Mouse (Mus musculus): ENCODE measurements at regions not wholly inside any gene's neighbourhood (a gene's known extent, or its start where the extent isn't known, plus 50 kb on each side); places are given as distances from the start of the nearest gene placed in this dataset.

DNA sequence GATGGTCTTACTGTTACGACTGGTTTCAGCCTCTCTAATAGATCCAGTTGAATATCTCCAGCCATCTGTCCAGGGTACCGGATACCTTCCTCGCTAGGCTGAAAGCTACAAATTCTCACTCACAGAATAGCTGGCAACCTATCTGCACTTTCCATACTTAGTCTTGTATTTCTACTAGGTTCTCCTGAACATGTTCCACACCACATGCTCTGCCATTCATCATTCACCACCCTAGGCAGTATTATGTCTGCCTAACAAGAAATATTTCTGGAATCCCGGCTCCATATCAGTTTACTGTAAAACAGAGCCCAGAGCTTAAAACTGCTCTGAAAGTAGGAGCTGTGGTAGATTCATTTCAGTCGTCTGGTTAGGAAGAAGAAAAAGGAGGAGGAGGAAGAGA, 1224.5 kb upstream of the Lrrc6 start:
- no peak for DNase-seq

- DNase-seq = no peak
Observed at GRCm38 (mm10) chr15:67714203-67714602, 1213.5 kb upstream of the Lrrc6 start.

GRCm38 (mm10) chr15:67686140-67686539, 1185.4 kb upstream of the Lrrc6 start:
- no peak for DNase-seq

GRCm38 (mm10) chr15:67673276-67673675, 1172.6 kb upstream of the Lrrc6 start:
- DNase-seq = no peak

- no peak for DNase-seq
Observed at GRCm38 (mm10) chr15:67636155-67636554, 1135.4 kb upstream of the Lrrc6 start.

- DNase-seq = no peak
Observed at GRCm38 (mm10) chr15:67626704-67627287, 1126.1 kb upstream of the Lrrc6 start.

- DNase-seq = no peak
Observed at GRCm38 (mm10) chr15:67611896-67612295, 1111.2 kb upstream of the Lrrc6 start.

DNA sequence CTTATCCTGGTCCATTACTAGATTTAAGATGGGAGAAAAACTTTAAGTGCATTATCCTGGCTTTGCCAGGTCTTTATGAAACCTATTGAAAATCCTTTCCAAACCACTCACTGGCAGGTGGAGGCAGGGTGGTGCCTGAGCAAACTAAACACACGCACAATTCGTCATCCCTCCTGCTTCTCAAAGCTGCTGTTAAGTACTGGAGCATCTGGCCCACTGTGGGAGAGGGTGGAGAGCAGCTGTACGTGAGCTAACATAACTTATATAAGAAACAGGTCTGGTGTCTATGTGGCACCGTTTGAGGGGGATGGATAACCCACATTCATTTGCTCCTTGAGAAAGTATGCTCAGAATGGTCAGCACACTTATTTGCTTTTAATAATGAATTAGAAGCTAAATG, 1097.7 kb upstream of the Lrrc6 start:
- no peak for DNase-seq

DNA sequence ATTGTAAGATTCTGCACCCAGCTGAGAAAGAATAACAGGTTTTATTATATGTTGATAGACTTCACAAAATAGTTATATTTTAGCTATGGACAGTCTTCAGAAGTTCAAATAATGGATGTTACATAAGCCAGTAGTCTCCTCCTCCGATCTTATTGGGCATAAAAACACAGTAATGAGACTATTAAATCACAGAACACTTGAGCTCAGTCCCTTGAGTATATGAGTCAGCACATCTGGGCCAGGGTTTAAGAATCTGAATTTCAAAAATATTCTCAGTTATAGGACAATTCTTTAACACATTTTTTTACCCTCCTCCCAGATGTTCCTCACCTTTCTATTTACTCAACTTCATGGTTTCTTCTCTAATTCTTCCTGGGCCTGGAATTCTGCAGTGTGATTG, 1075.9 kb upstream of the Lrrc6 start:
- no peak for DNase-seq

DNA sequence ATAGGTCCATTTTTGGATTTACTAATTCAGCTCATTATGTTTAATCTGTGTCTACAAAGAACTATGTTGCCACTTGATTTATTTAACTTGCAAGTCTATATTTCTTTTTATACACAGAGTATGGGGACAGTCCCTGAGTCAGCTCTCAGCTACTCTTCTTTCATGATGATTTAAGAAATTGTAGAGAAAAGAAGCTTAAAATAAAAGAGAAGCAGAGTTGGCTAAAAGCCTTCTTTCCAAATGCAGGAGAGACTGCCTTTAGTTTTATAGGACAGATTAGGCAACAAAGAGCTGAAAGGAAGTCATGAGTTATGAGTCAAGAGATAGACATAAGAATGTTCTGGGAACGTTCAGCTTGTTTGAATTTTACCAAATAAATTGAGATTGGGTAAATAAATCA, 1070.9 kb upstream of the Lrrc6 start:
- DNase-seq = no peak

GRCm38 (mm10) chr15:67557304-67557703, 1056.6 kb upstream of the Lrrc6 start:
- DNase-seq = no peak

GRCm38 (mm10) chr15:67551911-67552310, 1051.2 kb upstream of the Lrrc6 start:
- no peak for DNase-seq

DNA sequence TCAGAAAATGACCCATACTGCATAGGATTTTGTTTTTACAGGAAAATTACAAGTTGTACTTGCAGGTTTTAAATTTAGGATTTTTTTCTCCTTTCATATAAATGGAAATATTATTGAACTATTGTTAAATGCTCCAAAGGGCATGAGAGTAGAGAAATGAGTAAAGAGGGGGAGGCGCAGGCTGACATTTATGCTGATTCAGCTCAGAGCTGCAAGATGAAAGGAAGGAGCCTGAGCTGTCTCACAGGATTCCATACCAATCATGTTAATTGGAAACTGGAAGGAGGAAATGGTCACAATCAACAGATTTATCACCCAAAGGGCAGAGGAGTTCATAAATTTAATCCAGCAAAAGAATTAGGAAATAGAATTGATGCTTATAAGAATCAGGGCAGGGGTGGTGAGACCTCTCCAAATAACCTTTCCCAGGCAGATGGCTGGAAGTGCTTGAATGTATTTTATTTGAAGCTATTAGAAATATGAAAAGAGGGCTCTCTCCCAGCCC, 1046.2 kb upstream of the Lrrc6 start:
- no peak for DNase-seq

- DNase-seq = no peak
Observed at GRCm38 (mm10) chr15:67545745-67546144, 1045.0 kb upstream of the Lrrc6 start.

DNA sequence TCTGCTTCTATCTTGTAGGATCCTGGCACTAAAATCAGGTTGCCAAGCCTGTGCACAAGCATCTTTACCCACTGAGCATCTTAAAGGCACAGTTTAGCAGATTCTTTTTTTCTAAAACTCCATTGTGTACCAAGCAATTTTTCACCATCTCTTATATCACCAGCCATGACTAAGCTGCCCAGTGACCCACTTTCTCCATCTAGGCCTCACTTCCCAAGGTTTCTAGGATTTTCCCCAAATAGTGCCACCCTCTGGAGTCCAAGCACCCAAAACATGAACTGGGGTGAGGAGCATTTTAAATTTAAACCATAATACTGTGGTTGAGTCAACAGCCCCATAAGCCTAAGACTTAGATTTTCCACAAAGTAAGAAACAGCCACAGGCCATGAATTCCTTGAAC, 1013.0 kb upstream of the Lrrc6 start:
- DNase-seq = no peak

DNA sequence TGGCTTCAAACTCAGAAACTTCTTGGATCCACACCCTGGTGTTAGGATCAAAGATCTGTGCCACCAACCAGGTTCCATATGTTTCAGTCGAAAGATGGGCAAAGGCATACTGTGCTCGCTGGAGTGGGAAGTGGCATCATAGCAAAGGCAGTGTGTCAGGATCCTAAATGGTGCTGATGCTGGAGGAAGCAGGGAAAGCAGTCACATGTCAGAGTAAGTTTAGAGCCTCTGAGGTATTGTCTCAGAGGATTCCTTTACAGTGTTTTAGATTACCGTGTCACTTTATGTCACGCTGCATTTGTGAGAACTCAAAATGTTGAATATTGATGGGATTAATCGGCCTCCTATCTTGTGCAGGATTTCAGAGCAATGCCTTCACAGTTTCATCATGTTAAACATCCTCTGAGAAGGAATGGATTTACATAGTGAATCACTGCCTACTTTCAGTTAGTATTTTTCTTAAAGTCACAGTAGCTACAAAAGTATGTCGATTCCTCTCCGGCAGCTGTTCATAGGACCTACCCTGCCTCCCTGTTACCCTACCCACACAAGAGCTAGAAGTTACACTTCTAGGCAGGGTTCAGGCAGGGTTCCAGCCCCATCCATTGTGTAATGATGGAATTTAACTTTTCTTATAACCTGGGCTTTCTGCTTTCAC, 994.4 kb upstream of the Lrrc6 start:
- no peak for DNase-seq

DNA sequence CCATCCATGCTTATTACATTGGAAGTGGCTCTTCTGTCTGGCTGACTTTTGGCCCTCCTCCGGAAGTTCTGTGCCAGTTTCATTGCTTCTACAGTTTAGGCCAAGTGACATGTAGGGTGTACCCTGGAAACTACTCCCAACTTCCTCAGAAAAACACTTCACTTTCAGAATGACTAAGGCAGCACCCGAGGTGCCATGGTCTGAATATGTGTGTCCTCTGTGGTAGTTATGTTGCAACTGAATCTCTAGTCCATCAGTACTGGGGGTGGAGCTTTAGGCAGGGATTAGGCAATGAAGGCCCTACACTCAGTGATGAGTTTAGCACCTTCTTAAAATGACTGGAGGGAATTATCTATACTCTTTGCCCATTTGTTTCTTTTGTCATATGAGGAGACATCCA, 981.0 kb upstream of the Lrrc6 start:
- DNase-seq = no peak

DNA sequence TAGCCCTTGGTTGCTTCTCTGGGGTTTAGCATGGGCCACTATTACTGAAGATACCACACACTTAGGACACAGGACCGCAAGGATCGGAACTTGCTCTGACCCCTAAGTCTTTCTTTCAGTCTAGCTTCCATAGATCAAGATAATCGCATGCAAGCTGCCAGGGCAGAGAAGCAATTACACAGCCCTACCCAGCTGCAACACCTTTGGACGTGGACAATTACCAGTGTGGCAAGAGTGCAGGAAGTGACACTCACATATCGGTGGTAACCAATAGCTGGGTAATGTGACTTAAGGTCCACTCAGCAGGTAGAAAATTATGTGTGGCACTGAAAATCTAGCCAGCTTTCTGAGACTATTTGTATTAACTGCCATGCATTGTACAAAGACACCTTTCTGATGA, 973.6 kb upstream of the Lrrc6 start:
- DNase-seq = no peak

GRCm38 (mm10) chr15:67472979-67473378, 972.3 kb upstream of the Lrrc6 start:
- no peak for DNase-seq

DNA sequence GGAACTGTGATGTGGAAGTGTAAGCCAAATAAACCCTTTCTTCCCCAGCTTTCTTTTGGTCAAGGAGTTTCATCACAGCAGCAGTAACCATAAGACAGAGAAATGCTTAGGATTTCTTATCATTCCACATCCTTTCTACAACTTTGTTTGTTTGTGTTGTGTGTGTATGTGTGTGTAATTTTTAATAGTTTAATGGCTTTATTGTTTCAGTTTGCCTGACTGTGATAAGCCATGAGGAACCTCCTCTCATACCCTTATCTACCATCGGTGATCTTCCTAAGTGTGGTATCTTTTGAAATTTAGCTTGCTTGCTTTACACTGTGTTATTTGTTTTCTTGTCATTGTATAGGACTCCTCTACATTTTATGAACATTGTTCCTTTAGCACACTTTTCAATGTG, 970.6 kb upstream of the Lrrc6 start:
- DNase-seq = no peak

GRCm38 (mm10) chr15:67470036-67470435, 969.3 kb upstream of the Lrrc6 start:
- DNase-seq = no peak

DNA sequence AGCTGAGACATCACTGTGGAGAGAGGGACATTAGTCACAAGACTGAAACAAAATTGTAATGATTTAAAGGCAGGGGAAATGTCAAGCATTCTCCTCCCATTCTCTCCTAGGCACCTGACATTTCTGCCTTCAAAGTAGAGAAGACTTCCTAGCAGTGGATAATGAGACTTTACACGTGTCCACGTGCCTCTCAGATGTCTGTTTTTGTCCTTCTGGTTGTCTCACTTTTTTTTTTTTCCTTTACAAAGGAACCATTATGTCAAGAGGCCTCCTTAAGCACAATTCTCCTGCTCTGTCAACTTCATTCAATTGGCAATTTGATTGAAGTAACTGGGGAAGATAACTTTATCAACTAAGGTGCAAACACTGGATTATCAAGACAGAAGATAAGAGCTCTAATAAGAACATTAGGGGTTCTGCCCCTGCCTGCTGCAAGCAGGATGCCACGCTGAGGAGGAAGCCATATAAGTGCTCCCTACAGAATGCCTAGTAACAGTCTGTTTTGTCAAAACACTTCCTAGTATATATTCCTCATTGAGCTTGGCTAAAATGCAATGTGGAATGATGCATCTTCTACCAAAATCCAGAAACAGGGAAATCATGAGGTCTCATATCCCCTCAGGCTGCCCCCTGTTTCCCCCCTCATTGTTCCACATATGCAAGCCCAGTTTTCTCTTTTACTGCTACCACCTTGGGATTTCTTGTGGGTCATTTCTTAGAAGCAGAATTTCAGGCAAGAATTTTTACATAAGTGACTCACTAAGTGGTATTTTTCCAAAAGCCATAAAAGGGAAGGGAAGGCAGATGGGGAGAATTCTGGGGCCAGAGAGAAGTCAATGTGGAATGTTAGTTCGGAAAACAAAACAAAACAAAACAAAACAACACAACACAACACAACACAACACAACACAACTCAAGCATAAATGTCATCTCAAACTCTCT, 967.0 kb upstream of the Lrrc6 start:
- no peak for DNase-seq

DNA sequence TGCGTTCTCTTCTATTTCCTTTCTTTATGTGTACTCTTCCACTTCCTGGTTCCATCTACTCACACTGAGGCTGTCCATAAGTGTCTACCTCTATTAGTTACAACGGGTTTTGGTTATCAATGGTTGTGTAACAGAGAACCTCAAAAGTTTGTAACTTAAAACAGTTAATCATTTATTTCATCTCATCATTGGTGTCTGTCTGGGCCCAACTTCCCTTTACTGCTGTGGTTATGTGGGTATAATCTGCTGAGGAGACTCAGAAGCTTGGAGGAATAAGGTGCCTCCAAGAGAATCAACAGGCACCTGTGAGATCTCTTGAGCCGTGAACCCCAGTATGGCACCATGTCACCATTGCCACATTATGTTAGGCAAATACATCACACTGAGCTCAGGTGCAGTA, 962.2 kb upstream of the Lrrc6 start:
- no peak for DNase-seq

DNA sequence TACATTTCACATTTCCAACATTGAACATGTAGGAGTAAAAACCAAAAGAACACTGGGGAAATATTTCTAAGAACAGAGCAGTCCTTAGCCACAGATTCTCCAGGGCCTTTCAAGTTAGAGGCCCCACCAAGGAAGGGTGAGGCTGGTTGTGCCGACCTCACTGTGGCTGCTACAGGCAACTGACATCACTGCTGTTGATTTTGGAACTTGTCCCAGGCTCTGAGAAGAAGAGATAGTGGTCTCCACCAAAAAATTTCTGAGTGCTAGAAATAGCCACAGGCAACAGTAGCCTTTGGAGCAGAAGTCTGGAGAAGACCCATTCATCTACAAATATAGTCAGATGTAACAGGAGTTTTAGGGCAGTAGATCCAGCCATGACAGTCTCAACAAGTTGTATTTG, 959.7 kb upstream of the Lrrc6 start:
- DNase-seq = no peak
